Mouse (Mus musculus): ENCODE results near the gene Gm11099. TPM values are rescaled to one million over a fixed set of nuclear protein-coding genes. Genes with fewer than 3 reads are reported as not detected.

The Gm11099 gene
- polyA plus RNA-seq, 1 experiment from 2014 or later = not detected

DNA sequence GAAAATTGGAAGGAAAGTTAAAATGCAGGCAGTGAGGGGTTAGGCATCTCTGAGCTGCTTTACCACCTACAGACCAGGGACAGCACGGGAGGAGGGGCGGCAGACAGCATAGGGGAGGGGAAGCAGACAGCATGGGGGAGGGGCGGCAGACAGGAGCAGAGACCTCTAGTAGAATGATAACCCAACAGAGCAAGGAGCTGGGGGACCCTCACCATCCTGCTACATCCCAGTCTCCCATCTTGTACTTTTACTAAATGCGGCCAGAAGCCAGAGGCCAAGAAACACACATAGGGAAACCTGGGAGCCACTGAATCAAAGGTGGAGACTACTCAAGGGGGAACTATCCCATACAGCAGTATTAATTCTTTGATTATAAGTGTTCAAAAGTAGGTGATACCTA lies 59.1 kb downstream of the Gm11099 start:
- Histone ChIP-seq H3K4me3 (no peak overlapping the region), H3K4me1 (no peaks in the 10 kb centered on the region), H3K27ac (no peak overlapping the region), H3K9me3 (replicated peaks) (0 out of 2 replicates have a peak, but pooled peaks cover 2% of the 10 kb centered on the region), H3K36me3 (no peaks in the 10 kb centered on the region), H3K4me2 (replicated peaks) (no peak overlapping the region), H3K27me3 (no peaks in the 10 kb centered on the region), H3K9ac (no peak overlapping the region)
- WGBS = 58% methylated on average over 4 of the region's 4 CpGs
- no peak for ATAC-seq (ENCODE audit: low FRiP score)

DNA sequence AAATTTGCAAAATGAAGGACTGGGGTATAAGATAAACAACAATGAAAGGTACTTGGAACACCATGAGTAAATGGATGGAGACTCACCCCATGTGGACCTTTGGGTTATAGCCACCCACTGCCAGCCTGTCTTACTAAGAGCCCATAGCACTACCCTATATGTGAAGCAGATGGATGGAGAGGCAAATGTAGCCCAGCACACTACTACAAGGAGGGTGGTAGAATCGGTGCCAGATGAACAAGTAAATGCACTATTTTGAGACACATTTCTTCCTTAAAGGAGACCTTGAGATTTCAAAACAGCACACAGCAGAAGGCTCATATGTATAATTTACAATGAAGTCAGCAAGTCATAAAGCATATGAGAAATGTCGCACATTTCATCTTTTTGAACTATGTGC lies 66.3 kb downstream of the Gm11099 start:
- no peaks in the 10 kb centered on the region for H3K9me3 ChIP-seq (replicated peaks)
- no peak overlapping the region for H3K4me3 ChIP-seq
- no peak for ATAC-seq (ENCODE audit: low FRiP score)
- H3K36me3 ChIP-seq = no peaks in the 10 kb centered on the region
- no peak overlapping the region for H3K9ac ChIP-seq
- WGBS = 94% methylated on average over 2 of the region's 2 CpGs
- H3K27me3 ChIP-seq = no peaks in the 10 kb centered on the region
- H3K27ac ChIP-seq = no peak overlapping the region
- H3K4me2 ChIP-seq (replicated peaks) = no peak overlapping the region
- no peaks in the 10 kb centered on the region for H3K4me1 ChIP-seq

DNA sequence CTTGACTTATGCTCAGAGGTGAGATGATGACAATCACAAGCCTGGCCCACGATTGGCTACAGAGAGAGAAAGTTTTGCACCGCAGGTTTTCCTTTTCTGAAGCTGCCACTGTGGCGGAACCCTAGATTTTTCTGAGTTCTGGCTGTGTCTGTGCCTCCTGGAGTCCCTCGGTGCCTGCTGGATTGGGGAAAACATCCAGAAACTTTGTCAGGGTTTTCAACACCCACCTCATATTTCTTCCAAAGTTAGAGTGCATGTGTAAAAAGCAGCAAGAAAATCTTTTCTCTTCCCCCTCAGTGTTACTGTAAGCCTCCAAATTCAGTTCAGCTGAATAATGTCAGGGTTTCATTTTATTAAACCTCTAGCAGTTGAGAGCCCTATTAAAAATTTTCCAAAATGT lies 82.1 kb downstream of the Gm11099 start:
- Histone ChIP-seq H3K9me3 (replicated peaks) (no peaks in the 10 kb centered on the region), H3K4me1 (no peaks in the 10 kb centered on the region), H3K27ac (no peak overlapping the region), H3K4me2 (replicated peaks) (no peak overlapping the region), H3K27me3 (no peaks in the 10 kb centered on the region), H3K36me3 (no peaks in the 10 kb centered on the region), H3K9ac (no peak overlapping the region), H3K4me3 (no peak overlapping the region)
- 76% methylated on average over 4 of the region's 4 CpGs for WGBS
- ATAC-seq (ENCODE audit: low FRiP score) = no peak

DNA sequence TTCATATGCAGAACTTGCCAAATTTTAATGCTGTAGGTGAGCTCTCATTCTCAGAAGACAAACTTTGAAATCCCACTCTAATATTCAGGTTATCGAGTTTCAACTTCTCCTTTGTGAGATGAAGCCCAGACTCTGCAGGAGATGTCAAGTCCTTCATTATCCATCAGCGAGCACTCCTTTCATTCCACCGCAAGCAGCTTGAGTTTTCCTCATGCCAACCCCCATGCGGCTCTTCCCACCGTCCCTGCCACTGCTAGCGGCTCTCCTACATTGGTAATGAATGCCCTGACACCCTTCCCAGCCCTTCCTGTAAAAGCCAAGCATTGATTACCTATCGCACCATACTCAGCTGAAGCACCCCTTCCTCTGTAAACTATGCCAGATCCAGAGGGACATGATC lies 89.6 kb downstream of the Gm11099 start:
- Histone ChIP-seq H3K9me3 (replicated peaks) (no peaks in the 10 kb centered on the region), H3K36me3 (no peaks in the 10 kb centered on the region), H3K4me3 (no peak overlapping the region), H3K27ac (no peak overlapping the region), H3K4me1 (no peaks in the 10 kb centered on the region), H3K9ac (no peak overlapping the region), H3K27me3 (no peaks in the 10 kb centered on the region), H3K4me2 (replicated peaks) (no peak overlapping the region)
- ATAC-seq (ENCODE audit: low FRiP score) = no peak
- WGBS = 57% methylated on average over 7 of the region's 7 CpGs

DNA sequence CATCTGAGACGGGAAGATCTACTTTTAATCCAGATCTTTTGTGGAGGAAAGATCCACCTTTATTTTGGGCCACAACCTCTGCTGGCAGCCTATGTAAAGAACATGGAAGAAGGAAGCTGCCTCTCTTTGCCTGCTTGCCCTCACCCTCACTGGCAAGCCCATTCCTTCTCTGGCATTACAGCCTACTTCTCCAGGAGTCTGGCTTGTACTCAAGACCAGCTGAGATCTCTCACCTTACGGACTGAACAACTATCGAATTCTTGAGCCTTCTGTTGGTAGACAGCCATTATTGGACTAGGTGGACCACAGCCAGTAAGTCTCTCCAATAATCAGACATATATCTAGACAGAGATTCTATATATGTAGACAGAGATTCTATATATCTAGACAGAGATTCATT lies 92.9 kb downstream of the Gm11099 start:
- WGBS = 86% methylated on average over 3 of the region's 3 CpGs
- no peak overlapping the region for H3K9ac ChIP-seq
- H3K4me2 ChIP-seq (replicated peaks) = no peak overlapping the region
- ATAC-seq (ENCODE audit: low FRiP score) = no peak
- no peak overlapping the region for H3K4me3 ChIP-seq
- no peaks in the 10 kb centered on the region for H3K36me3 ChIP-seq
- peaks cover 4% of the 10 kb centered on the region for H3K4me1 ChIP-seq
- no peak overlapping the region for H3K27ac ChIP-seq
- H3K27me3 ChIP-seq = no peaks in the 10 kb centered on the region
- no peaks in the 10 kb centered on the region for H3K9me3 ChIP-seq (replicated peaks)

DNA sequence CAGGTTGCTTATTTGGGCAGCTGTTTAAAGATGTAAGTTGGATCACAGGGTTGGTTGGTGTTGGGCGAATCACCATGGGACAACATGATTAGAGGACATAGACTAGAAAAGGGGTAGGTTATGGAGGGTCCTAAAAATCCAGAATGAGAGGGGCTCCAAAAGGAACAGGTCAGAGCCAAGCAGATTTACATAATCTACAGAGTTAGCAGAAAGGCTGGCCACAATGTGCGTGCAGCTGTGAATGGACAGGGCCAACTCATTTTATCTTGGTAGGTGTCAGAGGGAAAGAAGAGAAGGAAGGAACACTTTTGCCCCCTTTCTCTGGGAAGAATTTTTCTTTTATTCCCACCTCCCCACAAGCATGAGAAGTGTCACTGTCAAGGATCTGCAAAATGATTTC lies 97.1 kb downstream of the Gm11099 start:
- H3K4me1 ChIP-seq = peaks cover 4% of the 10 kb centered on the region
- no peak overlapping the region for H3K9ac ChIP-seq
- no peak for ATAC-seq (ENCODE audit: low FRiP score)
- H3K27ac ChIP-seq = no peak overlapping the region
- no peaks in the 10 kb centered on the region for H3K36me3 ChIP-seq
- no peaks in the 10 kb centered on the region for H3K27me3 ChIP-seq
- H3K9me3 ChIP-seq (replicated peaks) = no peaks in the 10 kb centered on the region
- H3K4me3 ChIP-seq = no peak overlapping the region
- H3K4me2 ChIP-seq (replicated peaks) = no peak overlapping the region
- 61% methylated on average over 2 of the region's 2 CpGs for WGBS

DNA sequence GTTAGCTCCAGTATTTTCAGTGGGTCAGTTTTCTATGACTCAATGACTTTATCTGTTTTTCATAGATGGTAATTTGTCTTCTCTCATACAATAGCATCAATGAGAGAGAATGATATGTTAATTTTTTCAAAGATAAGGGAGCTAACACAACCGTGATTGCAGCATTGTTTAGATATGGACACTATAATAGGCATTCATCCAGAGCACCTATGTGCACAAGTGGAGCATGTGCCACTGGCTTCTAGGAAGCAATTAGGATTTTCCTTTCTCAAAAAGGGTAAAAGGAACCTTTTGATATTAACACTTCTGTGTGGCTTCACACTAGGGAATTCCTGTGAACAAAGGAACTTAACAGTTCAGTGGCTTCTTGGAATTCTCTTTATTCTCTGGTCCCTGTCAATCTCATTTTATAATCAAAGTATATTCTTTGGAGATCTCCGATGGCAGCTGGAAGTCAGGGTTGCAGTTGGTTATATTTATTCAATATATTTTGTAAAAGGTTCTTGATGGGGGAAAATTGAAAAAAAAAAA lies 97.6 kb downstream of the Gm11099 start:
- Histone ChIP-seq H3K9ac (no peak overlapping the region), H3K27ac (no peak overlapping the region), H3K9me3 (replicated peaks) (no peaks in the 10 kb centered on the region), H3K36me3 (no peaks in the 10 kb centered on the region), H3K4me2 (replicated peaks) (no peak overlapping the region), H3K4me1 (peaks cover 4% of the 10 kb centered on the region), H3K4me3 (no peak overlapping the region), H3K27me3 (no peaks in the 10 kb centered on the region)
- peak; percentile 43; the same call in 1 of the 2 replicates for ATAC-seq (ENCODE audit: low FRiP score)
- 26% methylated on average over 2 of the region's 2 CpGs for WGBS

All from hindbrain, embryonic 12.5 days (tissue).